Mouse (Mus musculus): ENCODE measurements at regions not wholly inside any gene's neighbourhood (a gene's known extent, or its start where the extent isn't known, plus 50 kb on each side); places are given as distances from the start of the nearest gene placed in this dataset.

DNA sequence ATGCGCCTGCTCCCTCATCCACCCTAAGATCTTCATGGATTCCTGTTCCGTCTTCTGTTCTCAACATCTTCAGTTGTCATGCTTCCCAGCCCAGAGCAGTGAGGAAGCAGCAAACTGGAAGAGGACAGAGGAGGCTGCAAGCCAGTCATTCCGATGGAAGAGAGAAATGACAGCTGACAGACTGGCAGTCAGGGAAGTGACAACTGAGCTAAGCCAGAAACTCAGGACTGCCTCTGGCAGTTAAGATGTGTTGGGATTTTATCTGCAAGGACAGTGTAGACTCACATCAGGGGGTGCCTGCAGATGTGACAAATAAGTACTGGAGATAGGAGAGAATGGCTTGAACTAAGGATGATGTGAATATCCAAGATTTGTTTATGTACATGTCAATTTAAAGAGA lies 106.1 kb upstream of the Fam92a start:
- DNase-seq (ENCODE audit: low spot score in 2 of 2) = peak in 1 of 2 experiments; percentile 2

DNA sequence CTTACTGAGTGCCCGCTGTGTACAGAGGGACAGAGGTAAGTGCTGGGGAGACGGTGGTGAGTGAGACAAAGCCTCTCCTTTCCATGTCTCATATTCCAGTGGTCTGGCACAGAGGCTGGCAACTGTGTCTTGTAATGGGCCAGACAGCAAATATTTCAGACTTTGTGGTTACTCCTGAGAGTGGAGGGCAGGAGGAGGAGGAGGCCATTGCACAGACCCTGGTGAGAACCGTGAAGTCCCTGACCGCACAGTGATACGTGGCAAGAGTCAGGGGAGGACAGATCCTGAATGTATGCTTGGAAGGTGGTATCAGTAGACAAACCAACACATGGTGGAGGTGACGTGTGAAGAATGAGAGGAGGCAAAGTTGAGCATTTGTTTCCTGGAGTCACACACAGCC lies 101.6 kb upstream of the Fam92a start:
- DNase-seq (ENCODE audit: low spot score in 2 of 2) = no peak

DNA sequence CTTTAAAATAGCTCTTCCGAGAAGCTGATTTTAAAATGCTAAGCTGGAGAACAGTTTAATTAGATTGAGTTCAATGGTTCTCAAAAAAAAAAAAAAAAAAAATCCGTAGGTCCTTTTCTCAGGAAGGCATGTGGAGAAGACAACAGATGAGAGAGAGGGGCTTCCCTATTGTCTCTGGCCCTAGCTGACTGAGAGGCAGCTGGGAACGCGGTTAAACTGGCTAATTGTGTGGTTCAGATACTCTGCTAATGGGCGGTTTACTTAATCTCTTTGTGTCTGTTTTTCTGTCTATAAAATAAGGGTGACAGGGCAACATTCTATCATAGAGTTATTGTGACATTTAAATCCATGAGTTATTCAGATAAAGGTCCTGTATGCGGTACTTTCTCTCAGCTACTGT lies 101.1 kb upstream of the Fam92a start:
- DNase-seq (ENCODE audit: low spot score in 2 of 2) = no peak

DNA sequence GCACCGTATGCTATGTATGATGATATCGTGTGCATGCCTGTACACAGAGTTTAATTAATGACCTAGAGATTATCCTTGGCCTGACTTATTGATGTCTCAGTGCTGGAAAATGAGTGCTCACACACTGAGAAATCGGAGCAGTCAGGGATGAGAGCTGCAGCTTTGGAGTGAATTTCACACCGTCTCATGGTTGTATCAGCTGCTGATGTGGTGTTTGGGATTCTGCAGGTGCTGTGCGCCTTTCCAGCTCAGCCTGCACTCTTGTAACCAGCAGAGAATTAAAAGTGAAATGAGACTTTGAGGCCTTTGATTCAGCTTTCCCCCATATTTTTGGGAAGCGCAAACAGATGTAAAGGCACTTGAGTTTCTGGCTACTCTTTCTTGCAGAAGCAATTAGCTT lies 100.6 kb upstream of the Fam92a start:
- DNase-seq (ENCODE audit: low spot score in 2 of 2) = no peak

DNA sequence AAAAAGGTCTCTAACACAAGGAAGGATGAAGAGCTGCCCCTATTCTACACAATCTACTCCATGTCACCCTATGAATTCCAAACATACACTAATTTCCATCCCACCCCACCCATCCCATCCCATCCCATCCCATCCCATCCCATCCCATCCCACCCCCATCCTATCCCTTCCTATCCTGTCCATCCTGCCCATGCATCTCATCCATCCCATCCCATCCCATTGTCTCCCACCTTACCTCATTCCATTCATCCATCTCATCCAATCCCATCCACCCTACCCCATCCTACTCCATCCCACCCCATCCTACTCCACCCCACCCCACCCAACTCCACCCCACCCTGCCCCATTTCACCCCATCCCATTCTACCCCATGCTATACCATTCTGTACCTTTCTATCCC lies 91.9 kb upstream of the Fam92a start:
- DNase-seq (ENCODE audit: low spot score in 2 of 2) = no peak

DNA sequence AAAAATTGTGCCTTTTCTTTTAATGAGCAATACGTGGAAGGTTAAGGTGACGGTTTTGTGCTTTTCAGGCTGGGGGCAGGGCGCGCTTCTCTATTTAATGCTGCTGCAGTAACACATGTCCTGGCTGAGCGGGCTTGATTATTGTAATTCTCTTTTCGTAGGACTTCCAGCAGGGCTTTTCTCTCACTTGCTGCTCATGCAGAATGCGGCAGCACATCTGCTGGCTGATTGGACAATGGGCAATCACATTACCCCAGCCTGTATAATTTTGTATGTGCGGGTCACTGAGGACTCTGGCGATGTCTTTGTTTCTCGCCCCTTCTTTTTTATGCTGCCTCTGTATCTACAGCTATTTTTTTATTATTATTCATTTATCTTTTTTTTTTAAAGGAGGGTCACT lies 91.4 kb upstream of the Fam92a start:
- no peak for DNase-seq (ENCODE audit: low spot score in 2 of 2)

DNA sequence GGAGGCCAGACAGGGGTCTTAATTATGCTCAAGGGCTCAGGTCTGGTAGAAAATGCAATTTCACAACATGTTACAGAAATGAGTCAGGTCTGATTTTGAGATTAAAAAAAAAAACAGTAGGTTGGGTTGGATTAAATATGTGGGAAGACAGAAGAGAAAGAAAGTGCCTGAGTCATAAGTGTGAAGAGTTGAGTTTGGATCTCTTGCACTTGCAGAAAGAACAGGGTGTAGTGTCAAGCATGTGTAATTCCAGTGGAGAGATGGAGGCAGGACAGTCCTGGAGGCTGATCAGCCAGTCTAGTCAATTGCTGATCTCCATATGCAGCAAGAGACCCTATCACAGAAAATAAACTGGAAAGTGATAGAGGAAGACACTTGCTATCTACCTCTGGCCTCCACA lies 76.2 kb upstream of the Fam92a start:
- DNase-seq (ENCODE audit: low spot score in 2 of 2) = no peak

DNA sequence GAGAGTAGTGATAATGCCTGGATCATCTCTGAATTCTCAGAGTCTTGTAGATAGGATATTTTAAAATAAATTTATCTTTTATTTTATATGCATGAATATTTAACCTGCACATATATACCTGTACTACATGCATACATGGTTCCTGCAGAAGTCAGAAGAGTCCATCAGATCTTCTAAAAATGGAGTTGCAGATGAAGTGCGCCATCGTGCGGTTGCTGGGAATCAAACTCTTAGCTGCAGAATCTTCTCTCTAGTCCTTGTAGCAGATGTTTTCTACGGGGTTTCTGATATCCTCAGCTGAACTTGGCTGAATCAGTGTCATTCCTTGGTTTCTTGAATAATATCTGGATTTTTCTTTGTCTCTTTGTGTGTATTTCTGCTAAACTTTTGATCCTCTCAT lies 74.8 kb upstream of the Fam92a start:
- DNase-seq (ENCODE audit: low spot score in 2 of 2) = no peak

DNA sequence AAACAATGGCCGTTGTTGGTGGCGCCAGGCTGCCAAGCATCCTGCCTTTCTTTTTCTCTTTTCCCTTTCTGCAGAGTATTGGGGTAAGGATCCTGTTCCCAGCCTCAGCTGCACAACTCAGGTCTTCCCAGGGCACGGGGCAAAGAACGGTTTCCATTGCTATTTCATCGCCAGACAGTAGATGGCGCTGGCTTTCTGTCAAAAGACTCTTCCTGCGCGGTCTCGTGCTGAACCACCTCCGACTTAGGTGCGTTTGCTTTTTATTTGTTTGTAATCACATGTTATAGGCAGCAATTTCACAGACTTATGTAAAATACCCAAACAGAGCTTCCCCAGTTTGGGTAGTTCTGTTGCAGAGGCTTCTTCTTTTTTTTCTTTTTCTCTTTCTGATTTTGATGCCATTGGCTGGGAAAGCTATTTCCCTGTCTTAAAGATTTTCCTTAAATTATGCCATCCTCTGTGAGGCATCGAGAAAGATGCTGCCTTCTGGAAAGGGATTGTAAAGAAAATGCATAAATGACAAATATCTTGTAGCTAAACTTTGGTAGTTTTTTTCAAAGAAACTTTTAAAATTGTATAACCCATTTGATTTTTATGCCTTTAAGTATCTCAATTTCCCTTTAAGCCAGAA lies 69.2 kb upstream of the Fam92a start:
- DNase-seq (ENCODE audit: low spot score in 2 of 2) = peak; percentile 44 to 66

DNA sequence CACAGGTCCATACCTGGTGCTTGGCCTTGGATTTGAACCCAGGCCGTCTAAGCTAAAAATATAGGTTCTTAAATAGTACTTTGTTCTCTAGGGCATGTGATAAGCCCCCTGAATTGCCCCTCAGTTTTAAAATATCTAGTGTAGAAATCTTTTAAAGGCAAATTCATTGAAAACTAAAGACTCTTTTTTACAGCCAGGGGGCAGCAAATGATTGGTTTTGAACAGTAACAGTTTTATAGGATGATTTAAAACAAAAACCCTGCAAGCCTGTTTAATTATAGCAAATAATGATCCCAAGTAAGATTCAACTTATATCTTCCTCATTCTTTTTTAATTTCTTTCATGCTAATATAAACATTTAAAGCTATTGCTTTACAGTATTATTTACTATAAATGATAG lies 58.9 kb upstream of the Fam92a start:
- DNase-seq (ENCODE audit: low spot score in 2 of 2) = peak; percentile 12 to 62
